Mouse (Mus musculus): Measurements from ENCODE around the gene Map1s.

Gene Map1s

DNA sequence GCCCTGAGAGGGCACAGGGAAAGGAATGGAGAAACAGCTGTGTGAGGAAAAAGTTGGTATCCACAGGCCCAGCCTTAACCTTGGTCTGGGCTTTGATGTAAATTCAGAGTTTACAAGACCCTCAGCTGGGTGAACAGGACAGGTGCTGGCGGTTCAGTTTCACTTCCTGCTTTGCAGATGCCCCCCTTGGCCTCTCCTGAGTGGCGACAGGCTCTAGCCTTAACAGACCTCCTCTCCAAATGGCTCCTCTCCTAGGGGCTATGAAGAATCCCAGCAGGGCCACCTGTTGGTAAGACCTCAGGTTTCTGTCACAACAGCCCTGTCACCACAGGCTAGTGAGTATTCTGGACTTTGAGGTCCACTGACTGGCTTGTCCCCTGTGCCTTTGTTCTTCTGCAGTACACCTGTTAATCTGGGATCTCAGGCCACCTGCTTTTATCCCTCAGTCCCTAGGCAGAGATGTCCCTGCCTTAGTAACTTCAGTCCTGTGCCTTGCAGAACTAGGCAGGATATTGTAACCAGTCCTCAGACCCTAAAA, 7.0 kb upstream of the Map1s start:
- DNase-seq (ENCODE audit: low spot score) = no peak

DNA sequence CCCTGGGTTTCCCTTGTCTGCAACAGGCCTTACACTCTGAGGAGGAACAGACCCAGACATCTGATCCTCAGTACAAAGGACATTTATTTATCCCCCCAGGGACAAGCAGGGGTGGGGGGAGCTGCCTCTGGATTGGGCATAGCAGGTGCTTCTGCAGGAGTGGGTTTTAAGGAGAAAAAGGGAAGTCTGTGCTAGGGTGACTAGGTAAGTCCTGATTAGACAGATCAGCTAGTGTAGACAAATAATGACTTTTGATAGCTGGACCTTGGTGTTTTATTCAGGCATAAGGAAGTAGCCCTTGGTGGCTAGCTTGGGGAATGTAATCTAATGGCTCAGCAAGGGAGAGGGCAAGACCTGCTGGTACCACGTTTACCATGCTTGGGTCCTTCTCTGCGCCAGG, 6.5 kb upstream of the Map1s start:
- no peak for DNase-seq (ENCODE audit: low spot score)

GRCm38 (mm10) chr8:70900872-70901387, 4.8 kb upstream of the Map1s start:
- DNase-seq (ENCODE audit: low spot score) = no peak

- no peak for DNase-seq (ENCODE audit: low spot score)
Measured at GRCm38 (mm10) chr8:70902211-70902610, 3.5 kb upstream of the Map1s start.

GRCm38 (mm10) chr8:70903112-70903511, 2.6 kb upstream of the Map1s start:
- no peak for DNase-seq (ENCODE audit: low spot score)

DNA sequence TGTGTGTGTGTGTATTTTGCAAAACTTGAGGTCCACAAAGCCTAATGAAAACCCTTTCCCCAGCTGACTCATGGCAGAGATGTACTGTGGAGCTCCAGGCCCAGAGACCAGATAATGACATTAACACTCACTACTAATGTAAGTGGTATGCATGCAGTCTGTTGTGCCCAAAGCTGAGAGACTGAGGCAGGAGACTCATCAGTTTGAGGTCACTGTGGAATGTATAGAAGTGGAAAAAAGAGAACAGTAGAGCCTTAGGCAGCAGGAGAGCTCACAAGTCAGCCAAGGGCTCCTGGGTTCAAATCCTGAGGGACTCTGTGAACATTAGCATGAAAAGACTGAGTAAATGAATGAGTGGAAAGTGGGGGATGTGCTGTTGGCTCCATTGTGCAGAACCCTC, 2.1 kb upstream of the Map1s start:
- DNase-seq (ENCODE audit: low spot score) = no peak

DNA sequence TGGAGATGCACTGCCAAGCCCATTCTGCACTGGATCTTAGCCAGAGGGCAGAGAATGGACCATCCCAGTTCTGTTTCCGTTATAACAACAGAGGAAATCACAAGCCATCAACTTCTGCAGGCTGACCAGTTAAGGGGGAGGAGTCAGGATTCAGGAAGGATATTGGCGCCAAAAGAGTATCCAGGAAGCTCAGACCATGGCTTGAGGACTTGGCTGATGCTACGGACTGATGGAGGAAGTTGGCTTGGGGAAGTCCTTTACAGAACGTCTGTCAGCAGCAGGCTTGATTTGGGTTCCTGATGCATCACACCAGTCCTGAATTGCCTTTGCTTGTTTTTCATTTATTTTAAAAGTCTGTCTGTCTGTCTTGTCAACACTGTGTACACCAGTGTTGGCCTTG, 1.2 kb upstream of the Map1s start:
- DNase-seq (ENCODE audit: low spot score) = no peak

- DNase-seq (ENCODE audit: low spot score) = no peak
Measured at GRCm38 (mm10) chr8:70905463-70905830, 285 bp upstream of the Map1s start.

GRCm38 (mm10) chr8:70907518-70907917, 1.8 kb downstream of the Map1s start:
- DNase-seq (ENCODE audit: low spot score) = no peak

- no peak for DNase-seq (ENCODE audit: low spot score)
Measured at GRCm38 (mm10) chr8:70911596-70911995, 5.9 kb downstream of the Map1s start.

GRCm38 (mm10) chr8:70912955-70913354, 7.2 kb downstream of the Map1s start:
- DNase-seq (ENCODE audit: low spot score) = no peak

DNA sequence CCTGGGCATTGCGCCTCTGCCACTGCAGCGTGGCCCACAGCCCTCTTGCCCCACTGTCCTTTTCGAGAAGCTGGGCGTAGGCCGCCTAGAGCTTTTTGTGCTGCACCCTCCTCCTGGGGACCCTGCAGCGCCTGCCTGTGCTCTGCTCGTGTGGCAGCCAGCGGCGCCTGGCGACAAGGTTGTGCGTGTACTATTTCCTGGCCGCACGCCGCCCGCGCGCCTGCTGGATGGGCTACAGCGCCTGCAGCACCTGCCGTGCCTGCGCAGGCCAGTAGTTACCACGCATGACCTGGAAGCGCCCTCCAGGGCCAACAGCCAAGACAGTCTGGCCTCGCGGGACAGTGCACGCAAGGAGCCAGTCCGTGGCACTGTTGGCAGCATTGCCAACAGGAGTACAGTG, 7.8 kb downstream of the Map1s start:
- no peak for DNase-seq (ENCODE audit: low spot score)

- DNase-seq (ENCODE audit: low spot score) = no peak
Measured at GRCm38 (mm10) chr8:70914704-70915103, 9.0 kb downstream of the Map1s start.

- DNase-seq (ENCODE audit: low spot score) = no peak
Measured at GRCm38 (mm10) chr8:70920049-70920922, 14.6 kb downstream of the Map1s start.

DNA sequence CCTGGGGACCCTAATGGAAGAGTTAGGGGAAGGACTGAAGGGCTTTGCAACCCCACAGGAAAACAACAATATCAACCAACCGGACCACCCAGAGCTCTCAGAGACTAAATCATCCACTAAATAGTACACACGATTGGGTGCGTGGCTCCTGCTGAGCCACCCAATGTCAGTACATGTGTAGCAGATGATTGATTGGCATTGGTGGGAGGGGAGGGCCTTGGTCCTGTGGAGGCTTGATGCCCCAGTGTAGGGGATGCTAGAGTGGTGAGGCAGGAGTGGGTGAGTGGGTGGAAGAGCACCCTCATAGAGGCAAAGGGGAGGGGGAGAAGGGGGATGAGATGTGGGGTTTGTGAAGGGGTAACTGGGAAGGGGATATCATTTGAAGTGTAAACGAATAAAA, 18.4 kb downstream of the Map1s start:
- DNase-seq (ENCODE audit: low spot score) = no peak

- DNase-seq (ENCODE audit: low spot score) = no peak
Measured at GRCm38 (mm10) chr8:70925754-70926153, 20.0 kb downstream of the Map1s start.

DNA sequence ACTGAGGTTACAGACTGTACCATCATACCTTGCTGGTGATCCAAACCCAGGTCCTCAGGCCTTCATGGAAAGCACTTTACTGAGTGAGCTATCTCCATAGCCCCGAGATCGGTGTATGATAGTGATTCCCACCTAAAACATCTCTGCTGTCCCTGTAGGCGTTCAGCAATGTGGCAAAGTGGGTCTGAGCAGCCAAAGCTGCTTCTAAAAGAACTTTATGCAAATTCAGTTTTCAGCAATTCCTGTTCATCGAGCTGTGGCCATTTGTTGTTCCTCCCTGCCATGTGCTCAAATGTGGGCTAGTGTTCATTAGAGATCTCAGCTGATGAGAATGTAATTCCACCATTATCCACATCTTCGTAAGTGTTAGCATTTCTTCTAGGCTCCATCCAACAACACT, 20.7 kb downstream of the Map1s start:
- DNase-seq (ENCODE audit: low spot score) = no peak

- no peak for DNase-seq (ENCODE audit: low spot score)
Measured at GRCm38 (mm10) chr8:70928096-70928495, 22.4 kb downstream of the Map1s start.

GRCm38 (mm10) chr8:70928778-70929322, 23.1 kb downstream of the Map1s start:
- no peak for DNase-seq (ENCODE audit: low spot score)

GRCm38 (mm10) chr8:70931731-70932130, 26.0 kb downstream of the Map1s start:
- DNase-seq (ENCODE audit: low spot score) = no peak

DNA sequence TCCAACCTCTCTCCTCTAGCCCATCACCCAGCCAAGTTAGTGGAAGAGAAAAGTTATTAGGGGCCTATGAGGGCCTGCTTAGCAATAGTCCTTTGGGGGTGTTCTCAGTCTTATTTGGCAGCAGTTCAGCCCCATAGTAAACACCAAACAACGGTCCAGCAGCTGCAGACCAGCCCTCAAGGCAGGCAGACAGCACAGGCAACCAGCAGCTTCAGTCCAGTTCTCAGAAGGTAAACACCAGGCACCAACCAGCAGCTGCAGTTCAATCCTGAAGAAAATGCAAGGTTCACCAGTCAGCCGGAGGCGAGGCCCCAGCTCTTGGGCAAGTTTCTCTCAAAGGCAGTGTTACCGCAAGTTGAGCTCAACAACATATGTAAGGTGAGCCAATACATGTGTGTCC, 27.3 kb downstream of the Map1s start:
- DNase-seq (ENCODE audit: low spot score) = no peak

DNA sequence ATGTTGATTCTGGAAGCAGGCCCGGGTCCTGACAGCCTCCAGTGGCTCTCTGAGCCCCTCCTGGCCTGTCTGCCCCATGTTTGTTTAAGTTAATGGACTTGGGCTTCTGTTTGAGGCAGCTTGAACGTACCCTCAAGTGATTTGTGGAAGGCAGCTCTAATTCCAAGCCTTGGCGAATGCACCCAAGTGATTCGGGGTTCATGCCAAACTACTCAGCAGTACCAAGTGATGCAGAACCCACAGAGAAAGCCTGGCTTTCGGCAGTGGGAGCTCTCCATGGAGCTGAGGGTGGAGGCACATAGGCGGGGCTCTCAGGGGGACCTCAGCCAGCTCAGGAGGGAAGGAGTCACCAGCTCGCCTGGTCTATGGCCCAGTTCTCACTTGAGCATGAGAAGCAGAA, 29.1 kb downstream of the Map1s start:
- DNase-seq (ENCODE audit: low spot score) = no peak

- no peak for DNase-seq (ENCODE audit: low spot score)
Measured at GRCm38 (mm10) chr8:70937200-70937599, 31.5 kb downstream of the Map1s start.
